Mouse (Mus musculus): ENCODE results near the gene Lrfn4.

- no peak for TF ChIP-seq FLI1 (IDR thresholded peaks at IDR 0.05; ENCODE audit: low read length)
- TF ChIP-seq GATA1 (IDR thresholded peaks at IDR 0.05; ENCODE audit: borderline replicate concordance, low read length): no peak
Observed at GRCm38 (mm10) chr19:4572061-4572460, 43.4 kb downstream of the Lrfn4 start.
